Mouse (Mus musculus): Measurements from ENCODE around the gene Dpf3.

Dpf3 gene

GRCm38 (mm10) chr12:83487476-83487991, at the start of gene Dpf3:
Dpf3 (minus strand) TSS chr12:83487716.
- in situ Hi-C loops (cut with MboI; ENCODE audit: unreplicated experiment in 2 of 2), result loop anchor here (25.0 kb wide), 2 partner anchors 775 to 1000 kb away; no protein-coding TSS in a partner anchor

DNA sequence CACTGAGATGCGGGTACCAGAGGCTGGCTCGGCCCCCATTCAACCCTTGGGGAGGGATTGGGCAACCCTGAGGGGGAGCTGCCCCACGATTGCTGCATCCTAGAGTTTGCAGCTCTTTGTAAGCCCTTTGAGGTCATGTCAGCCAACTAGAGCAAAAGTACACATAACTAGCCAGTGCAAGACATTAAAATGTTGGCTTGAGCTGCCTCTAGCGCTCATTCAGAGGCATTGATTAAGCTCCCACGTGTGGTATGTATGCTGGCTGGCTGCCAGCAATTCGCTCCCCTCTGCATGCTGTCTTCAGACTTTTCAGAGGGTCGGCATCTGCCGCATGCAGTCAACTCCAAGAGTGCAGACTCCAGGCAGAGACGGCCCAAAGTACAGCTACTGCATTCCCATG, 48.5 kb upstream of the Dpf3 start:
- in situ Hi-C loops (cut with MboI; ENCODE audit: unreplicated experiment in 2 of 2), result no loop called here

GRCm38 (mm10) chr12:83535428-83535827, 47.9 kb upstream of the Dpf3 start:
- in situ Hi-C loops (cut with MboI; ENCODE audit: unreplicated experiment in 2 of 2), result no loop called here

DNA sequence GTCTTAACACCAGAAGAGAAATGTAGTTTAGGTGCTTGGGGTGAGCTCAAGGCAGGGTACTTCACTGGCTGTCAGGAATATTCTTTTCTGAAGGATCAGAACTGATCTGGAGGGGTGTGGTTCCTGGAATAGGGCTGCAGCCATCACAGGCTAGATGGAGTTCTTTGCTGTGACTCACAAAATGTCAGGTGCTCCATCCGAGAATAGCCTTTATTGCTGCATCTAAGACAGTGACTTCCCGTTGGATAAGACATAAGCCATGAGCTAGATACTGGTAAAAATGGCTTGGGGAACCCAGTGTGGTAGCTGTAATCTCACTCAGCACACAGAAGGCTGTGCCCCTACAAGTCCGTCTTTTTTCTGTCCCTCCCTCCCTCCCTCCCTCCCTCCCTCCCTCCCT, 46.7 kb upstream of the Dpf3 start:
- in situ Hi-C loops (cut with MboI; ENCODE audit: unreplicated experiment in 2 of 2), result no loop called here

DNA sequence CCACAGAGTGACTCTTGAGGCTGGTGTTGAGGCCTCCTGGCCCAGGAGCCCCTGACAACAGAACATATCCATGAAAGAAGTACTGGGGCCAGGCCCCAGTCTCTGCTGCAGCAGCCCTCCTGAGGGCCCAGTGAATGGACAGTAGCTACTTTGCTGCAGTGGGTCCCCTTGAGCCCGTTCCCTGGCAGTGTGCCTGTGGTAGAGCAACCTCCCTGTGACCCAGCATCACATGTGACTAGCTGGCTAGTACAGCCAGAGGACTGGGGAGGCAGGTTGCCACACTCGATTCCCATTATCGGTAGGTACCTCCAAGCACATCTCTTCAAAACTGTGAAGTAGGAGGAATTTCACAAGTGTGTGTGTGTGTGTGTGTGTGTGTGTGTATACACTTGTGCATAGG, 45.5 kb upstream of the Dpf3 start:
- in situ Hi-C loops (cut with MboI; ENCODE audit: unreplicated experiment in 2 of 2), result no loop called here

GRCm38 (mm10) chr12:83531992-83532391, 44.5 kb upstream of the Dpf3 start:
- in situ Hi-C loops (cut with MboI; ENCODE audit: unreplicated experiment in 2 of 2), result no loop called here

DNA sequence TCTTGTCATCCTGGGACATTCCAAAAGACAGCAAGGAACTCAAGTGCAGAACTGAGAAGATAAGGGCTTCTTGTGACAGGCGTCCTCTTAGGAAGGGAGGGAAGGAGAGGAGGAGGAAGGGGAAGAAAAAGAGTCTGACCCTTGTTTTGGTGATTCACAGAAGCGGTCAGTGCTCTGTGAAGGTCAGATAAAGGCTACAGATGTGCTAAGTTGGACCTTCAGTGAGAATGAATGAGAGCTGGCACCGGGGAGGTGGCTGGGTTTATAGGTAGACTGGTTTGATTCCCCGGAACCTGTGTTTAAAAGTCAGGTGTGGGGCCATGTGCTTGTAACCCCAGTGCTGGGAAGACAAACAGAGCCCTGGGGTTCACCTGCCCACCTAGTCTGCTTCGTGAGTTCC, 41.1 kb upstream of the Dpf3 start:
- in situ Hi-C loops (cut with MboI; ENCODE audit: unreplicated experiment in 2 of 2), result no loop called here

GRCm38 (mm10) chr12:83527816-83528215, 40.3 kb upstream of the Dpf3 start:
- in situ Hi-C loops (cut with MboI; ENCODE audit: unreplicated experiment in 2 of 2), result no loop called here

GRCm38 (mm10) chr12:83525822-83526544, 38.5 kb upstream of the Dpf3 start:
- in situ Hi-C loops (cut with MboI; ENCODE audit: unreplicated experiment in 2 of 2), result no loop called here

DNA sequence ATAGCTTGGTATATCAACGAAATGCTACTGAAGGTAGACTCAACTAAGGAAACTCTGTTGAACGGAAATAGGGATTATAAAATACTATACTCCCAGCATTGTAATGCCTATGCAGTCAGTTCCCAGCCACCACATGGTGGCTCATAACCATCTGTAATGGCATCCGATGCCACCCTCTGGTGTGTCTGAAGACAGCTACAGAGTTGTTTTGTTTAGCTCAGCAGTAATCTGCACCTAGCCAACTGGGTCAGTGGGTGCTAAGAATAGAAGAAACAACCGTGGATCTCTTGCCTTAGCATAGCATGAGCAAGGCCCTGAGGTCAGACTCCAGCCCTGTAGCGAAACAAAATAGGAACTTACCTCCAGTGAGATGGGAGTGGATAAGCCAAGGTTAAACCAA, 36.8 kb upstream of the Dpf3 start:
- in situ Hi-C loops (cut with MboI; ENCODE audit: unreplicated experiment in 2 of 2), result no loop called here

GRCm38 (mm10) chr12:83523892-83524291, 36.4 kb upstream of the Dpf3 start:
- in situ Hi-C loops (cut with MboI; ENCODE audit: unreplicated experiment in 2 of 2), result no loop called here

GRCm38 (mm10) chr12:83523056-83523455, 35.5 kb upstream of the Dpf3 start:
- in situ Hi-C loops (cut with MboI; ENCODE audit: unreplicated experiment in 2 of 2), result no loop called here

DNA sequence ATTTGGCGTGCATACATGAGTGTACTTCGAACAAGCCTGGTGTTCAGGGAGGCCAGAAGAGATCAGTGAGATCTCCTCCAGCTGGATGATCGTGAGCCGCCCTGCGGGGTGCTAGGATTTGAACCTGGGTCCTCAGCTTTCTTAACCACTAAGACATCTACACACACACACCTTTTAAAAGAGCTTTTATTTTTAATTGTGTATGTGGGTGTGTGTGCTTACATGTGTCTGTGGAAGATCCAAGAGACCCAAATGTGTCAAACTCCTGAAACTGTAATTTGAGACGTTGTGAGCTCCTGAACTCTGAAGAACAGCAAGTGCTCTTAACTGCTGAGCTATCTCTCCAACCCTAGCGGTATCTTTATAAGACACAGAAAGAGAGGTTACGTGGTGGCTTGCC, 33.6 kb upstream of the Dpf3 start:
- in situ Hi-C loops (cut with MboI; ENCODE audit: unreplicated experiment in 2 of 2), result no loop called here

DNA sequence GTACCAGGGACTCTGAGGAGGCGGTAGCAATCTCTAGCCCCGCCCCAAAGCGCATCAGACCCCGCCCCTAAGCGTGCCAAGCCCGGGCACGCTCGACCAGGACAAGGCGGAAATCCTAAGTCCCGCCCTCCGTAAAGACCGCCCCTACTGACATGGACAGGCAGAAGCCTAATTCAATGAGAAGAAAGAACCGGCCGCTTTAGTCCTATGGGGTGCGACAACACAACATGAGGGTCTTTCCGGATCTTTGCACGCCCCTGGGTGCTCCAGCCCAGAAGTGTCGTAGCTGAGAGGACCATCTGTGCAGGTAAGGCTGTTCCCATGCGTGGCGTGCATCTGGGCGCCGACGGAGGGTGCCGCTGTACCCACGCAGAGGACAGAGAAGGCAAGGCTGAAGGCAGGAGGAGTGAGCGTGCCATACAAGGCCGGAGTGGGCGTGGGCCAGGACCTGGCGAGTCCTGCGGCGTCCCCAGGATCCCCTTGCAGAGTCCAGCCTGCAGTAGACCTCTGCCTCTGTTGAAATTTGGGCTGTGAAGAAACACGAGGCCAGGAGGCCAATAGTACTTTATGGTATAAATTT, 32.9 kb upstream of the Dpf3 start, which contains the start of gene Dcaf4:
Dcaf4 (plus strand) TSS at position 156 of the 580 bp plus-strand sequence.
- in situ Hi-C loops (cut with MboI; ENCODE audit: unreplicated experiment in 2 of 2), result no loop called here

GRCm38 (mm10) chr12:83517580-83517979, 30.1 kb upstream of the Dpf3 start:
- in situ Hi-C loops (cut with MboI; ENCODE audit: unreplicated experiment in 2 of 2), result no loop called here

DNA sequence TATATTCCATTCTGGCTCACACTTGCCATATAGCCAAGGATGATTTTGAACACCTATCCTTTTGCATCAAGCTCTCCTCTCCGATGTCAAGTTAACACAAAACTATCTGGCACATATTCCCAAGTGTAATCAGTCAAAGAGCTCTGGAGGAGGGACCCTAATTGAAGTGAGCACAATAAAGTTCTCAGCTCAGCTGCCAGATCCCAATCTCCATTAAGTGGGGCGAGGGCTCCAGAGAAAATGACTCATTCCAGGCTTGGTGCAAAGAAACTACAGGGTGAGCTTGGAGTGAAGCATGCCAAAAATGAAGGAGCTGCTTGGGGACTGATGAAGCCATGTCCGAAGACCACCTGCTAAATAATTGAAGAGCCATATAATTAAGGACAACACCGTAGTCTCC, 26.7 kb upstream of the Dpf3 start:
- in situ Hi-C loops (cut with MboI; ENCODE audit: unreplicated experiment in 2 of 2), result no loop called here

DNA sequence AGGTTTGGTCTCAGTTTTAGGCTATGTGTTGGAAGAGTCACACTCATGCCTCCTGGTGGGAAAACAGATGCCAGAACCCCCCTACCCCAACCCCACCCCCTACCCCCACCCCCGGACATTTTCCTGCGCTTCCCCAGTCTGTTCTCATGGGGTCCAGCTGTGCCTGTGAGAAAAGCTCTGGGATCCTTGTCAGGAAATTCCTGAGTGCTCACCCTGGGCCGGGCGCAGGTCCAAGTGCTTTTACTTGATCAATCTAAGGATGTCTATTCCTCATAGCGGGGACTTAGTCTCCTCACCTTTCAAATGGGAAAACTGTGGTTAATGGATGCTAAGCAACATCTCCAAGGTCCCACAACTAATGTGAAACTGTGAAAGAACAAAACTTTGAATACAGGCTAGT, 25.7 kb upstream of the Dpf3 start:
- in situ Hi-C loops (cut with MboI; ENCODE audit: unreplicated experiment in 2 of 2), result no loop called here

- in situ Hi-C loops (cut with MboI; ENCODE audit: unreplicated experiment in 2 of 2), result no loop called here
These were observed 25.3 kb upstream of the Dpf3 start for GRCm38 (mm10) chr12:83512783-83513182.

- in situ Hi-C loops (cut with MboI; ENCODE audit: unreplicated experiment in 2 of 2), result no loop called here
These were observed 23.1 kb upstream of the Dpf3 start for GRCm38 (mm10) chr12:83510586-83510985.

DNA sequence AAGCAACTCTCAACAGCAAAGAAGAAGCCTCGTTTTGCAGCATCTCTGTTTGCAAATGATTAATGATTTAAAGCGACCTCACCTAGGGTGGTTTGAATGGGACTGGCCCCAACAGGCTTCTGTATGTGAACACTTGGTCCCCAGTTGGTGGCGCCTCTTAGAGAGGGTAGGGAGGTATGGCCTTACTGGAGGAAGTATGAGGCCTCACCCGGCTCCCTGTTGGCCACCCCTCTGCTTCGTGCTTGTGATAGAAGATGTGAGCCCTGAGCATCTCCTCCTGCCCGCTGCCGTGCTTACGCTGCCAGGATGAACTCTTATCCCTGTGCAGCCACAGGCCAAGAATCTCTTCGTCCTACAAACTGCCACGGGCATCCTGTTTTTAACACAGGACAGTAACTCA, 19.0 kb upstream of the Dpf3 start:
- in situ Hi-C loops (cut with MboI; ENCODE audit: unreplicated experiment in 2 of 2), result loop anchor here in 1 of 2 experiments (10.0 kb wide), 1 partner anchor 1712 kb away; no protein-coding TSS in a partner anchor

- in situ Hi-C loops (cut with MboI; ENCODE audit: unreplicated experiment in 2 of 2), result loop anchor here in 1 of 2 experiments (10.0 kb wide), 1 partner anchor 1707 kb away; no protein-coding TSS in a partner anchor
These were observed 14.7 kb upstream of the Dpf3 start for GRCm38 (mm10) chr12:83502190-83502589.

- in situ Hi-C loops (cut with MboI; ENCODE audit: unreplicated experiment in 2 of 2), result loop anchor here (10.0 to 25.0 kb wide), 3 partner anchors 384 to 1012 kb away; no protein-coding TSS in a partner anchor
These were observed 11.7 kb upstream of the Dpf3 start for GRCm38 (mm10) chr12:83499256-83499655.

Data from v-Abl transformed pro-B cells (cell line).